Mouse (Mus musculus) kidney, adult 2 months (tissue): ENCODE measurements around the gene Nup62.

Source experiments
- CTCF ChIP-seq: fragments of 200-500 bp; conservative IDR thresholded peaks from 2 replicates; pipeline ENCODE4 v1.5.1; 2011; ENCODE audit warnings: low read depth, mild to moderate bottlenecking, control low read depth, low read length, moderate library complexity, mixed read lengths; ENCODE audit not compliant: insufficient read depth, insufficient read length
- POLR2A ChIP-seq: fragments of 200-500 bp; IDR thresholded peaks from one replicate; pipeline ENCODE4 v1.6.1; 2011; ENCODE audit warnings: low read depth, low read length, control low read depth

GRCm38 (mm10) chr7:44809466-44809865, 6.4 kb upstream of the Nup62 start:
- TF ChIP-seq POLR2A = no peak
- TF ChIP-seq CTCF = no peak
